ENCODE assay signal across 25 mouse cellular contexts in the genomic region with DNA sequence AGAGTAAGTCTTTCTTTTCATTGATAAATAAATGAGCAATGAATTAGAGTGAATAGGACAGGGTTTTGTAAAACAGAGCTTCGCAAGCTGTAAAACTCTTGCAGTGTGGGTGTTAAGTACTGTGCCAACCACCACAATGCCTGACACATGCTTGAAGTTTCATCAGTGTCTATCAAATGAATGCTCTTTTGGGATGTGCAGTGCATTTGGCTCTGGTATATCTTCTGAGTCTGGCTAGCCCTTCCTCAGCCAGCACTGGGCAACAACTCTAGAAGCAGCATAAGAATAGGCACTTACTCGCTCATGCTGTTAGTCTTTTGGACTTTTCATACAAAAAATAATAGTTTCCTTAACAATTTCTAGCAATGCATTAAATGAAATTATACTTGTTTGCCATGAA.
"Had no signal": no experiment of that assay in that cellular context is flagged by ENCODE, and none has a peak within 500 bp of the region (broad histone marks: within the 10 kb centered on the region; RNA-seq: fewer than 3 reads in every experiment).

No protein-coding gene starts in this region.

- H3K36me3 ChIP-seq: intestine, embryonic 15.5 days; limb, embryonic 10.5 days; limb, embryonic 13.5 days; liver, embryonic 12.5 days; liver, embryonic 15.5 days; lung, embryonic 15.5 days; midbrain, embryonic 10.5 days; midbrain, embryonic 13.5 days; neural tube, embryonic 13.5 days; stomach, embryonic 15.5 days had no signal

- ATAC-seq: intestine, embryonic 15.5 days; liver, embryonic 12.5 days; midbrain, embryonic 13.5 days; midbrain, embryonic 16.5 days had no signal

- H3K27ac ChIP-seq: intestine, embryonic 15.5 days; limb, embryonic 10.5 days; limb, embryonic 13.5 days; liver, embryonic 12.5 days; liver, embryonic 15.5 days; lung, embryonic 15.5 days; midbrain, embryonic 10.5 days; midbrain, embryonic 13.5 days; neural tube, embryonic 13.5 days; stomach, embryonic 15.5 days had no signal

- H3K4me3 ChIP-seq: intestine, embryonic 15.5 days; limb, embryonic 10.5 days; limb, embryonic 13.5 days; liver, embryonic 12.5 days; liver, embryonic 15.5 days; lung, embryonic 15.5 days; megakaryocyte, embryonic 14.5 days; midbrain, embryonic 10.5 days; midbrain, embryonic 13.5 days; myocyte; neural tube, embryonic 13.5 days; stomach, embryonic 15.5 days had no signal

- H3K4me2 ChIP-seq: intestine, embryonic 15.5 days; limb, embryonic 13.5 days; liver, embryonic 12.5 days; liver, embryonic 15.5 days; lung, embryonic 15.5 days; midbrain, embryonic 13.5 days; neural tube, embryonic 13.5 days; stomach, embryonic 15.5 days had no signal

- DNase-seq: kidney, adult 11 months; kidney, adult 8-10 months; kidney, postnatal 14 days; kidney, postnatal 4 days; liver; lung, adult 18-20 months; lung, postnatal 10 days; lung, postnatal 36 days; retina, postnatal 1 day; right cerebral cortex, postnatal 25 days; spleen, adult 18-20 months; thymus, postnatal 25 days had no signal

- H3K4me1 ChIP-seq: intestine, embryonic 15.5 days; limb, embryonic 10.5 days; limb, embryonic 13.5 days; liver, embryonic 12.5 days; liver, embryonic 15.5 days; lung, embryonic 15.5 days; megakaryocyte, embryonic 14.5 days; midbrain, embryonic 10.5 days; midbrain, embryonic 13.5 days; neural tube, embryonic 13.5 days; stomach, embryonic 15.5 days had no signal

- H3K9me3 ChIP-seq: intestine, embryonic 15.5 days; limb, embryonic 10.5 days; limb, embryonic 13.5 days; liver, embryonic 12.5 days; liver, embryonic 15.5 days; lung, embryonic 15.5 days; megakaryocyte, embryonic 14.5 days; midbrain, embryonic 10.5 days; midbrain, embryonic 13.5 days; neural tube, embryonic 13.5 days; stomach, embryonic 15.5 days had no signal

- H3K27me3 ChIP-seq: intestine, embryonic 15.5 days; limb, embryonic 13.5 days; liver, embryonic 12.5 days; liver, embryonic 15.5 days; lung, embryonic 15.5 days; megakaryocyte, embryonic 14.5 days; midbrain, embryonic 13.5 days; neural tube, embryonic 13.5 days; stomach, embryonic 15.5 days had no signal

- H3K9ac ChIP-seq: intestine, embryonic 15.5 days; limb, embryonic 13.5 days; liver, embryonic 12.5 days; liver, embryonic 15.5 days; lung, embryonic 15.5 days; midbrain, embryonic 13.5 days; neural tube, embryonic 13.5 days; stomach, embryonic 15.5 days had no signal
